Mouse (Mus musculus): ENCODE measurements at regions not wholly inside any gene's neighbourhood (a gene's known extent, or its start where the extent isn't known, plus 50 kb on each side); places are given as distances from the start of the nearest gene placed in this dataset.

DNA sequence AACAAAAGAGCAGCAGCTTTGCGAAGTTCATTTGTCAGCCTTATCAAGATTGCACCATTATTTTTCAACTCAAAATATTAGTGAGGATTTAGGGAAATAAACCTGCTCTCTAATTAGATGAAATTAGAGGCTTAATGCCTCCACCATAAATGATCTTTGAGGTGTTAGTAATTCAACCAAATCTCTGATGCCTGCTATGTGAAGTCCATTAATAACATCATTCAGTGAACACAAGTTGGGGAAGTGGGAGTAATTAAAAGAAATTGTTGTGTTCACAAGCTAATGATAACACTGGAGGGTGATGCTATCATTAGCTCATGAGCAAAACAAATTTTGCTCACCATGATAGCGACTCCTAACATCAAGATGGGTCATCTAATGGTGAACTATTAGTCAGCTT, 246.0 kb downstream of the Ttc6 start:
- no peak for DNase-seq (ENCODE audit: low spot score)

DNA sequence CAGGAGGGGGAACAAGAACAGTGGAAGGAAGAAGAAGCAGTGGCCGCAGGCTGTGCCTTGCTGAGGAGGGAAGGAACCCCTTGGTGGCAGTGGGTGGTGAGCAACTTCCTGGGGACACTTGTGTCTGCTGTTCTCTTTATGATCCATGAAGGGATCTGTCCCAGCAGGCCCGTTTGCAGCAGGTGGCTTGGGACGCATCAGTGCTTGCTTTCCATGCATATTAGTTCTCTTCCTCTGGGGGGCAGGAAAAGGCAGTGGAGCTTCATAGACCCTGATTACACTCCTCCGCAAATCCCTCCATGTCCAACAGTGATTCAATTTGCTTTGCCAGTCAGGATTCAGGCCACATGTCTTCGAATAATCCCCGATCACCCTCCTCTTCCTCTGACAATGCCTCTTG, 259.9 kb downstream of the Ttc6 start:
- DNase-seq (ENCODE audit: low spot score) = no peak

DNA sequence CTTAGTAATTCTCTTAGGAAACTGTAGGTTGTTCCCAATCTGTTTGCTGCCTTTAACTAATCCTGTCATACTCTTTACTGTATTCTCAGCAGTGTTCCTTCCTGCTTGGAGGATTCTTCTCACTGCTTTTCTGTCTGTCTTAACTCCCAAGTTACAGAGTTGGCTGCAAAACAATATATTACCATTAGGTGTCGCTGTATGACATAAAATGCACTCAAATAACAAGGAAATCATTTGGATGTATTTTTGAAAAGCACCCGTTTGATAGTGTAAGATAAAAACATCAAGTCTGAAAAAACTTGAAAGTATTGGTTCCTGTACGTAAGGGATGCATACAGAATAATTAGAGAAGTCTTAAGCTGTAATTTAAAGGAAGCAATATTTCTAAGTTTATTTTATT, 261.8 kb downstream of the Ttc6 start:
- peak; percentile 15 for DNase-seq (ENCODE audit: low spot score)

DNA sequence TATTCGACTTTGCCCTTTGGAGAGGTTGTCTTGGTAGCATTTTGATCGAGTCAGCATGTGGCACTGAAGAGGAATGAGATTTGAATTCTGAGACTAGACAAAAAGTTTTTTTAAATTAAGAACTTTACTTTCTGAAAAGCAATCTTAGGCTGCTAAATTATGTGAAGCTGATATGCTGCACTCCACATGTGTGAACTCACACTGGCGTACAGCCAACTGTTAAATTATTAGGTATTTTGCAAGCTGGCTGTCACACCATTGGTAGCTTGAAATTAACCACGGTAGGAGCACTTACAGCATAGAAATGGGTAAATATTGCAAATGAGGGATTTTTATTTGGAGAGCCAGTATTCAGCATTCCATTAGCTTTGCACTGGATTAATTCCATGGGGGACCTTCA, 278.9 kb downstream of the Ttc6 start:
- no peak for DNase-seq (ENCODE audit: low spot score)

DNA sequence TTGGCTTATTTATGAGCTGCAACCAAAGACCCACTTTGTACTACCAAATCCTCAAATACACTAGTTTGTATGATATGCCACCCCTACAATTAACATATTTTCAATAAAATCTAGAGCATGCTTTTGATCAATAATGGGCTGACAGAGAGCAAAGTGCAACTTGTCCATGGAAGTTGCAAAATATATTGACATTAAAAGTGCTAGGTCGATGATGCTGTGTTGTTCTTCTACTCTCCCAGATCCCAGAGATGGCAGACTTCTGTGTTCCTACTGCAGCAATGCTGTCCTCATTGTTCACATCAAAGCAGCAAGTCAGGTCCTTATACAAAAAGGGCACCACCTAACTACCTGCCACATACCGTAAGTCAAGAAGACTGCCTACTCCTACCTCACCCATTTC, 307.1 kb downstream of the Ttc6 start:
- no peak for DNase-seq (ENCODE audit: low spot score)

DNA sequence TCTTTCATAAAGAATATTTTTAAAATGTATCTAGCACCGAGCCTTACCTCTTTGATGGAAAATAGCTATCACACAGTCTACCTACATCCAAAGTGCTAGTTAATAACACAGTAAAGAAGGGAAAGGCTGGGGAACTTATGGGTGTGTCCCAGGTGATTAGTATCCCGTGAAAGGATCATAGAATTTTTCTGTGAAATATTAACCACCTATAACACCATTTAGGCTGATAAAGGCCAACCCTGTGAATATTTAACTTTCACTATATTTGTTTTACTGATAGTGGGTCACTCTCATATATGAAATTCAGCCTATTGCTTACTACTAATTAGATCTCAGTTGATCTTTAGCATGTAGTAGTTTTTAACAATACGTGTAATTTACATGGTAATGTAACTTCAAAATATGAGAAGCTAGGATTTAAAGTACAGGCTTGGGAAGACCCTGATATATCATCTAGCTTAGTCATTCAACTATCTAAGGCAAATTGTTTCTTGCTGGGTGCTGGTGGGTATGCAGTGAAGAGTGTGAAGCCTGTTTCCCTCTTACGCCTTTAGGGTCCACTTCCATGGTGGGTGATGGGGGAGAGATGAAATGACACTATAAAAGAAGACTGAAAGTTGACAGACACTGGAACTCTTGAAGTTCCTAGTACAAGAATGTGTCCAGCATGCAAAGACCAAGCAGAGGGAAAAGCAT, 320.6 kb upstream of the Sstr1 start:
- no peak for DNase-seq (ENCODE audit: low spot score)

DNA sequence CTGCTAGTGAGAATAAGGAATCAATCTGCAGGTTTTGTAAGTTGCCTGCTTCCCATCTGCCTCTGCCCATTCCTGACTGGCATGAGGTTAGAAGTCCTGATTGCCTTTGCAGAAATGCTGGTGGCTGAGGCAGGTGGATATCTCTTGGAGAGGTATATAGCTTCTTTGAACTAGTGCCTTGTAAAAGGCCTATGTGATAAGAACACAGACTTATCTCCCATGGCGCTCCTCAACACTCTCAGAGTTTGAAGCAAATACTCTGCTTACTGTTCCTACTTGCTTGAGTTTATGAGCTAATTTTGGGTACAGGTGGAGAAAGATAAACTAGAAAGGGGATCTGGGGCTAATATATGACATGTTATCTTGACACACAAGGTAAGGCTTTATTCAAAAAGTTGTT, 320.0 kb upstream of the Sstr1 start:
- DNase-seq (ENCODE audit: low spot score) = no peak

DNA sequence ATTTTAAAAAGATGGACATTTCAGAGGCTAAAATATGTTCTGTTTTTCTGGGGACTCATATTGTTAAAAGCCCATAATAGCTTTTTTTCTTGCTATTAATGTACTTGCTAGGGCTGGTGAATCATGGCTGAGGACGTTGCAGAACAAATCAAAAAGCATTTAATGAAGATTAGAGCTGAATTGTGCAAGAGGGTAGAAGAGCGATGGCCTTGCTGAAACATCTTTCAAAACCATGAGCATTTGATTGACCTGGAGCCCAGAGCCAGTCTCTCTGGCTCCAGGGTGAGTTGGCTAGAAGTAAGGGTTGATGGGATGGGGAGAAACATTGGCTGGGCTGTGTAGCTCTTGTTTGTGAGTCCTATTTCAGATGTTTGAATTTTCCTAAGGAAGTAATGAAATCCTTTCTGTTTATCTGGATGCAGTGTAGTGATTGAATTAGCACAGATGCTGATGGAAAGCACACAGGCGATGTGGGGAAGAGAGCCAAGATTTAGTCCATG, 313.8 kb upstream of the Sstr1 start:
- DNase-seq (ENCODE audit: low spot score) = peak; percentile 1

DNA sequence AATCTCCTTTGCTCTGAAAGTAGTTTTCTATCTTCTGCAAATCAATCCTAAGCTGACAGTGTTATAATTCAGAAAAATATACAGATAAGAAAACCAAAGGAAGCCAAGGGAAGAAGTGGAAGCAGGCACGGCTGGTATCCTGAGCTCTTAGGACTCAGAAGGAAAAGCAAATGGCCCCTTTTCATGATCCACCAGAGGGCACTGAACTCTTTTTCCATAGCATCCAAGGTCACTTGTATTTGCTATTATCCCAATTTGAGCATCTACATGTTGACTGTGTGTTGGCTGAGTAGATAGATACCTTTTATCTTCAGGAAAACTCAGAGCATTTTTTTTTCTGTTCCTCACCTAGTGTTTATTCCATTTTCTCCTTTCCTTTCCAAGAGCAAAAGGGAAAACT, 306.9 kb upstream of the Sstr1 start:
- DNase-seq (ENCODE audit: low spot score) = no peak

DNA sequence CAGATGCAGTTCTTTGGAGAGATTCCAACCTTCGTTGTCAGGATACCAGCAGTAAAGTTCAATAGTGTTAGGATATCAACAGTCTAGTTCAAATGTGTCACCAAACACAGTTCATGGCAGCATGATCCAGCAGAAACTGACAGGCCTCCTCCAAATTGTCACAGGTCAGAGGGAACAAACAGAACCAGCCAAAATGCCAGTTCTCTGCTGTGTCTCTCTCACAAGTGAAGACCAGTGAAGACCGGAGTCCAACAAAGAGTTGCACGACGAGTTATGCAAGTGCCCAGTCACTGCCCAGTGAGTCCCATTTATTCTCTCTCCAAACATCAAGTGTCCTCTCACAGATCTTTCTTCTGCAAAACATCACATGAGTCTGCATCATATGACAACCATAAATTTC, 293.4 kb upstream of the Sstr1 start:
- no peak for DNase-seq (ENCODE audit: low spot score)

DNA sequence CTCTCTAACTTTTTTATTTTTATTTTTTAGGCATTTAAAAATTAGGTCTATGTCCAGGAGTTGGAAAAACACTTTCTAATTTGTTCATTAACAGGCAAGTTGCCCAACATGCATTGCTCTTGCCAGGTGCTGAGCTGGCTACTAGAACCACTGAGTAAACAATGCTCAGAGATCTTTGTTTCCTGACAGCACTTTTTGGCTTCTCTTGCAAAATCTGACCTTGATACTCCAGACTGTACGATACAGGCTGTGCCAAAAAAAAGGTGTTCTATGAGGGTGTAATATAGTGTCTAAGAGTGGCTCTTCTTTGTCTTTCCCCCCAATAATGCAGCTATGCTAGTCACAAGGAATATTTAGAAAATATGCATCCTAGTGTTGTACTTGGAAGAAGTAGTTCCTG, 289.5 kb upstream of the Sstr1 start:
- no peak for DNase-seq (ENCODE audit: low spot score)

DNA sequence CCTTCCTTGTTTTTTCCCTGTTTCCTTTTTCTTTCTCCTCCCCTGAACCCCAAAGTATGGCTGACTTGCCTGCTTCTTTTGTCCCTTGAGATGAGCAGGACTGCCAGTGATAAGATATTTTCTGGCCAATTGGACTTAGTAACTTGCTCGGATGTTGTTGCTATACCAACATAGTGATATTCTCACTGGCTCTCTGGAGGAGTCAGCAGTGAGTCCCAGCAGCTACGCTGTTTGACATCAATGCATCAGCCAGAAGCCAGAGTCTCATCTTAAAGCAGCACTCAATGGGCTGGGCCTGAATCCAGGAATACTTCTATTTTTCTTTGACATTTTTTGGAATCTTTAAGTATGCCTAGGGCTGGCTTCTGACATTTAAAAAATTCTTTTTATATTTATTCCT, 287.1 kb upstream of the Sstr1 start:
- no peak for DNase-seq (ENCODE audit: low spot score)

DNA sequence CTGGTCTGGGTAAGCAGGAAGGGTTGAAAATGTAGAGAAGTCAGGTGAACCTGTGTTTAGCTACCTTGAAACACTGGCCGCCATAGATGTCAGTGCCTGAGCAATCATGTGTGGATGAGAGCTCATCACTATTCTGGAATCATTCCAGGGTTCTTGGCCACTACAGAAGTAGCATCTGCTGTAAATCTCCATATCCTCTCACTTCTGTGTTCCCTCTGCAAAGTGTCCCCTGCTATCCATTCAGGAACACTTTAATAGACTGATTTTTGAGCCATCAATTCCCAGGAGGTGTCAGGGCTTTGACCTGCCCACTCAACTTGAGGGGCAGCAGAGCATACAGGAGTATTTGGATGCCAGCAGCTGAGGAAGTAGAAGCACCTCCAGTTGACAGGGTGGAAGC, 284.7 kb upstream of the Sstr1 start:
- no peak for DNase-seq (ENCODE audit: low spot score)

DNA sequence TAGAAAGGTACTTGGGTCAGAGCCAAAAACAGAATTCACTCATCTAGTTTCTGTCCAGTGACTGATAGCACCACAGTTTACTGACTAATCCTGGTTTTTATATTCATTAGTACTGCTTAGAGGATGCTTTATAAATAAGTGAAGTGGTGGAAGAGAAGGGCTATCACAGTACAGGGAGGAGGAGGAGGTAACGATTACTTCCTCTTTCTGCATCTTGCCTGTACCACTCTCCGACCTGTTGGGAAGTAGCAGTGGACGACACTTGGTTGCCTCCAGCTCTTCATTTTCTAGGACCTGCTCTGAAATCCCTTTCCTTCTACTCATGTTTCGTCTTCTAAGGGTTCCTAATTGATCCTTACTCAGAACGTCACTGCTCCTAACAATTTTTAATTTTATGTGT, 283.5 kb upstream of the Sstr1 start:
- no peak for DNase-seq (ENCODE audit: low spot score)

DNA sequence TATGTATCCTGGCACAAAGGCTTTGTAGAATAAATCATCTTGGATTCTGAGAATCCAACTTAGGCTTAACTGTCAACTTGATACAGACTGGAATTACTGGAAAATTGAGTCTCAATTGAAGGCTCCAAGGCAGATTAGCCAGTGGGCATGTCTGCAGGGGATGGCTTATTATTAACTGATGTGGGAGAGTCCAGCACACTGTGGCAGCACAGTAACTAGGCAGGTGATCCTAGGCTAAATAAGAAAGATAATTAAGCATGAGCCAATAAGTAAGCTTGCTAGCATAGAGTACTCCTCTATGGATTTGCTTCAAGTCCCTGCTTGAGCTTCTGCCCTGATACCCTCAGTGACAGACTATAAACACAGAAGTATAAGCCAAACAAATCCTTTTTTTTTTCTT, 279.7 kb upstream of the Sstr1 start:
- DNase-seq (ENCODE audit: low spot score) = no peak

DNA sequence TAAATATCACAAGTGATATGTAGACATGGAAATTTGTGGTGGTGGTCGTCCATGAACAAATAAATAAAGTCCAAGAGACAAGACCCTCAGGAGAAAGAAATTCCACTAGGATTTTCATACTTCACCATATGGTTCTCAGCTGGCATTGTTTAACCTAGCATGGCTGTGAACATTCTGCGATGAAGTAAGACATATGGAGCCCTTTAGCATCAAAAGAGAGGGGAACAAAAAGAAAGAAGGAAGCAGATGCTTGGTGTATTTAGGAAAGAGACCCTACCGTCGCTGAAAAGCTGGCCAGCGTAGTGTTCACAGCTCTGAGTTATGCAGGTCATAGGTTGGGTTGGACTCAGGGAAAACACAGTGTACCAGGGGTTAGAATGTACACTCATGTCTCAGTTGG, 261.7 kb upstream of the Sstr1 start:
- no peak for DNase-seq (ENCODE audit: low spot score)

DNA sequence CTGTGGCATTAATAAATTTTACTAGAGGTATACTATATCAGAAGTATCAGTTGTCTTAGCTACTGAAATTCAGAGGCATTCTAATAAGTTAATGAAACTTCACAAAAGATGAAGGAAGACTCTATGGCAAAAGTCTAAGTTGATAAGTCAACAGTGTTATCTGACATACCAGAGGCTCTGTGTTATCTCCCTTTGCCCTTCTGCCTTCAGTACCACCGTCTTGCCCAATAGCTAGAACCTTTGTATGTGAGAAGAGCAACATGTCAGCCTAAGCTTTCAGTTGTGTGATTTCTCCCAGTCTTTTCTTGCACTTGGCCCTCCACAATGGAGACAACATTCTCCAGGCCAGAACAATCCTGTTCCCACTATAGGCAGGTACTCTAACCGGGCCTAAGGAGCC, 253.0 kb upstream of the Sstr1 start:
- no peak for DNase-seq (ENCODE audit: low spot score)

DNA sequence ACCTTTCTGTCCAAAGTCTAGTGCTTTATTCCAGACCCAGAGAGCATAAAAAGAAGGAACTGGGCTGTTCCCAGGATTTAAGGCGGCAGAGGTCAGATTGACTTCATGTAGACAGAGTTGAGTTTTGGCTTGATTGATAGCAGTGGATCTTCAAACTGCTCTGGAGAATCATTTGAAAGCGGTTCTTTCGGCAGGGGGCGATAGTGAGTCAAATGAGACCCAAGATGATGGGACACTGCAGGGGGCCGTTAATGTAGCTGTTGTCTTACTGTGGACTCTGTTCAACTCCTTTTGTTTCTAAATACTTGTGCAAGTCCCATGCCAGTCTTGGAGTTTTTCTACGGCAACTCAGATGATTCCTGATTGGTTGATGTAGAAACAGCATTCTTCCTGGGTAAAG, 251.4 kb upstream of the Sstr1 start:
- DNase-seq (ENCODE audit: low spot score) = no peak

DNA sequence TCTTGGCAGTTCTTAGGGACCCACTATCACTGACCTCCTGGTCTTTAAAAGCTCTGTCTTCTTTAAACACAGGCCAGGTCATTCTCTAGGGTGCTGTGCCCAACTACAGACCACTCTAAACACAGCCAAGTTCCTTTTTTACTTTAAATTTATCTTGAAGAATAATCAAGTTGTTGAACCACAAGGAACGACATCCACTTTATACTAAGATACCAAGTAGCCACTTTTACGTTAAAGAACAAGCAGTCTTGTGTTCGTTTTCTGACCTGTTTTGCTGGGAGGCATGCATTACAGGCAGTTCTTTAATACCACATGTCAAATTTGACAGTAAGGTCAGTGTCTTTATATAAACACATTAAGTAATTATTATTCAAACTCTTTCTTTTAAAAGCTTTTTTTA, 242.4 kb upstream of the Sstr1 start:
- no peak for DNase-seq (ENCODE audit: low spot score)

DNA sequence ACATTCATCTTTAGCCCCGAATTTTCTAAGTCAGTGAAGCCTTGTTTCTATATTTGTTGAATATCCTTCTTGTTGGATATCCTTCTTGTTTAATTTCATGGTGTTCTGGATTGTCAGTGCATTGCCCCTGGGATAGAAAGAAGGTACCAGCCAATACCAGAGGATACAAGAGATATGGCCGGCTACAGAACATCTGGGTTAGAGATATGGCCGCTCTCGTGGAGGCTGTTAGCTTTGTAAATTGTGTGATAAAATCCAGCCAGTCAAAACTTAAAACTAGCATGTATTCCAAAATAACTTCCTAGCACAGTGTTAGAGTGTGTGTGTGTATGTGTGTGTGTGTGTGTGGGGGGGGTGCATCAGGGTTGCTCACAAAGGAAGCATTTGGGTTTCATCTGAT, 241.4 kb upstream of the Sstr1 start:
- no peak for DNase-seq (ENCODE audit: low spot score)

DNA sequence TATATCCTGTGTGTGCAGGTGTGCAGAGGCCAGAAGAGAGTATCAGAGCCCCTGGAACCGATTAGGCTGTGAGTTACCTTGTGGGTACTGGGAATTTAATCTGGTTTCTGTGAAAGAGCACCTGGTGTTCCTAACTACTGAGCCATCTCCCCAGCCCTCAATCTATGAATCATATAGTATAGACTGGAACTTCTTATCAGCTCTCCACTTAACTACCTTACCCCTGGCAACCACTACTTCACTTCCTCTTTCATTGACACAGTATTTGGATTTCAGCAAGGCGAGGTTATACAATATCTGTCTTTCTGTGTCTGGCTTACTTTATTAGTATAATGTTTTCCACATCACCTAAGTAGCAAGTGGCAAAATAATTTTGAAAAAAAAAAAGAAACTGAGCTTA, 239.1 kb upstream of the Sstr1 start:
- DNase-seq (ENCODE audit: low spot score) = no peak

Measured in gastrocnemius, adult 18-20 months (tissue).